Mouse (Mus musculus) liver, adult (tissue): ENCODE data around the gene Rab23.

Experiments used
- GATA4 ChIP-seq: IDR thresholded peaks from 2 replicates; pipeline ENCODE4 v1.6.1; 2014; ENCODE audit warnings: mild to moderate bottlenecking, low read length; ENCODE audit not compliant: insufficient replicate concordance

Rab23 gene

GRCm38 (mm10) chr1:33719733-33720225, at the start of gene Rab23:
Gene Rab23 (plus strand): TSS chr1:33719887.
- TF ChIP-seq GATA4, result no peak

DNA sequence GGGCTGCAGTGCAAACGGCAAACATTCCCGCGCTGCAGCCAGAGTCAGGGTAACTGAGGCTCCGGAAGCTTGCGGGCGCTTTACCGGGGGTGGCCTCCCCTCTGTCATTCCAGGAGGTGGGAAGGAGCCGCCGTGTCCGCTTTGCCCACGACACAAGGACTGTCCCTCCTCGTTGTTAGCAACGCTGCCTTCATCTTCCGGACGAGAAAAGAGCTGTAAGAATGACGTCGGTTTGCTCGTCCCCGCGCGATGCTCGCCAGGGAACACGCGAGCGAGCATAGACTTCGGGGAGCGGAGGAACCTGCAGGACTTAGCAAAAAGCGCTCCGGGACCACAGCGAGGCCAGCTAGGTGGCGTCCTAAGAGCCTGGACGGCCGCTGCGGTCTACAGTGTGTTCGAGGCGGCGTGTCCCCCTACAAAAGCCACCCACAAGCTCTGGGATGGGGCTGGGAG, 49.5 kb upstream of the Rab23 start:
- no peak for TF ChIP-seq GATA4

DNA sequence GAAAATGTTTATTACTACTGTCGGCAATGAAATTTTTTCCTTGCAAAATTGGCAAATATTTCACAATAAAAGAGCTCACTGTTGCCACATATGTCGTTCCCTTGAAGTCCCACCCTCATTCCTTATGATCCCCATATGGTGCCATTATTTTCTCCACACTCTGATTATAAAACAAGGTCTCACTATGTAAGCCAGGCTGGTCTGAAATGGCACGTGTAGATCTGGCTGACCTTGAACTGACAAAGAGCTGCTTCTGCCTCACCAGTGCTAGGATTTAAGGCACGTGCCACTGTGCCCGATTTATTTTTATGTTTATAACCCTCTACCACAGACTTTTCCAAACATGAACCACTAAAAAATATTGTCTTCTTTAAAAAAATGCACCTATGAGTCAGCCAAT, 48.2 kb upstream of the Rab23 start:
- TF ChIP-seq GATA4, result no peak

GRCm38 (mm10) chr1:33672083-33672482, 47.6 kb upstream of the Rab23 start:
- no peak for TF ChIP-seq GATA4

DNA sequence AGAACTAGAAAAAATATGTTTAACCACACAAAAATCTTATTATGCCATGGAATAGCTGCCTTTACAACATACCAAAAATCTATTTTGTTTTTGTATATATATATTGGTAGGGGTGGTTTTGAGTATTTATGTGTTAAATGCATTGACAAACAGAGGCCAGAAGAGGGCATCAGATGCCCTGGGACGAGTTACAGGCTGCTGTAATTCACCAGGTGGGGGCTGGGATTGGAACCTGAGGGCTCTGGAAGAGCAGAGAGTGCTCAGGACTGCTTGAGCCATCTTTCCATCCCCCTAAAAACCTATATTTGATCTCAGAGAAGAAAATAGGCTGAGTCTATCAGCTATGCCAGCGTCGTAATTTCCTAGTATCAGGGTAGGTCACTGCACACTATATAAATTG, 47.2 kb upstream of the Rab23 start:
- no peak for TF ChIP-seq GATA4

DNA sequence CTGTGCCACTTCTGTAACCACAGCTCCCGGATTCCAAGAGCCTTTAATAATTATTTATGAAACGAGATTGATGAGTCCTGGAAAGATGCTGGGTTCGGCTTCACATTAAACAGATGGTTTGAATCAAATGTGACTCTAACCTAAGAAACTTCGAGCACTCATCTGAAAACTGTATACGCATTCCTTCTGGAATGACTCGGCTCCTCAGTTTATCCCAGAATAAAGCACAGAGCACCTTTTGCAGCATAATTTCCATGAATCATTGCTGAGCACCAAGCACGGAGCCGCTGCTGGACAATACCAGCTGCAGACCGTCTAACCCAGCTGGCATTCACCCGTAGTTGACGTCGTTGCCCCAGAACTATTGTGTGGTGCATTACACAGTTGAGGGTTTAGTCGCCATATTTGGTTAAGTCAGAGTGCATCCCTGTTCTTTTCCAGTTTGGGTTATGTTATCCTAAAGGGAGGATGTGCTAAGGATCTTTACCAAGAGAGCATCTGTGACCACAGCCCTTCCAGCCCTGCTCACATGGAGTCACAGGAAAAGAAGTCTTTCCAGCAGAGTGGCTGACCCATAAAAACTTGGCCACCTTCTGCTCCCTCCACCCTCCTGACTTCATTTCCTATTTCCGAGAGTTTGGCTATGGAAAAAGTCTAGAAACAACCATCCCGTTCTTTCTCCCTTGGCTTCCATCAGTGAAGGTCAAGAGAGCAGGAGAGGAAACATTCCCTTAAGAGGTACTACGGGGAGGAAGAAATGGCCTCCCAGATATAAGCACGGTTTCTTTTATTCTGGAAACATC, 46.3 kb upstream of the Rab23 start:
- TF ChIP-seq GATA4, result no peak

DNA sequence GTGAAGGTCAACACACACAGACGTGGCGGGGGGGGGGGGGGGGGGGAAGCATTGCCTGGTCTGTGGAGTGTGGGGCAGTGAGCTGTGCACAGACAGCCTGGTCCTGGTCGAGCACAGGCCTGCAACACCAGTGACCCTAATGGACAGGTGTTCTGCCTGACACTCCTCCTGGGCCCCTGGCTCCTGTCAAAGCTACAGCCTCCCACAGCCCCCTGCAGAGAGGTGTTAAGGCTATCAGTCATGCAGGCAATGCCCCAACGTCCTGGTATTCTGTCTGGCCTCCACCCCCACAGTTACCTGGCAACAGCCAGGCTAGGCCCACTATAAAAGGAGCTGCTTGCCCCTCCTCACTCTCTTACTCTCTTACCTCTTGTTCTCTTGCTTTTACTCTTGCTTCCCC, 39.3 kb upstream of the Rab23 start:
- no peak for TF ChIP-seq GATA4

DNA sequence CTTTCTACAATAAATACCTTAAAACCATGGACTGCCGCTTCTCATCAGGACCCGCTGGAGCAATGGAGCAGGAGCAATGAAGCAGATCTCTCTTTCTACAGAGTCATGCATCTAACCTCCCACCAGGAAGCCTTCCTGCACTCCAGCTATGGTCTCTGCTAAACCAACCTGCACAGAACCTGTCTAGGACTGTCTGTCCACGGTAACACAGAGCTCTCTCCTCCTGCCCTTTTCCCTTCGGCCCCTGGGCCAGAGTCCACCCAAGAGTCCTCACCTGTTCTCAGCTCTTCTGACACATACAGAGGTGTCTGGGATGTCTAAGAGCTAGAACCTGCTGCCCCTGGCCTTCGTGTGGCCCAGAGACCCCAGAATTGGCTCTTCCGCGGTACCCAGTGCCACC, 38.8 kb upstream of the Rab23 start:
- no peak for TF ChIP-seq GATA4

- TF ChIP-seq GATA4, result no peak
Measured at GRCm38 (mm10) chr1:33684459-33684858, 35.2 kb upstream of the Rab23 start.

DNA sequence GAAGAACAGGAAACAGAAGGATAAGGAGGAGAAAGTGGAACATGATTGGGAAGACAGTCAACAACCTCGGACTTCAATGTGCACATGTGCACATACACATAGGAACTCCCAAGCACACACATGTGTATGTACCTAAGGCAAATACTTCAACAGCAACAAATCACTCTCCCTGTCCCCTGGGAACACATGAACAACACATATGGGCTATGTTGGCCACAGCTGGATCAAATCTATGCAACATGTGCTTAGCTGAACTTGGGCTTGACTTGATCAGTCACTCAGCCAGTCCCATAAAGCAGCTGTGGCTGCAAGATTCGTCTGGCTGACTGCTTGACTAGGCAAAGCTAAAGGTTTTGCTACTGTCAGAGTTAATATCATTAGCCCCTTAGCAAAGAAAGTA, 30.9 kb upstream of the Rab23 start:
- no peak for TF ChIP-seq GATA4

DNA sequence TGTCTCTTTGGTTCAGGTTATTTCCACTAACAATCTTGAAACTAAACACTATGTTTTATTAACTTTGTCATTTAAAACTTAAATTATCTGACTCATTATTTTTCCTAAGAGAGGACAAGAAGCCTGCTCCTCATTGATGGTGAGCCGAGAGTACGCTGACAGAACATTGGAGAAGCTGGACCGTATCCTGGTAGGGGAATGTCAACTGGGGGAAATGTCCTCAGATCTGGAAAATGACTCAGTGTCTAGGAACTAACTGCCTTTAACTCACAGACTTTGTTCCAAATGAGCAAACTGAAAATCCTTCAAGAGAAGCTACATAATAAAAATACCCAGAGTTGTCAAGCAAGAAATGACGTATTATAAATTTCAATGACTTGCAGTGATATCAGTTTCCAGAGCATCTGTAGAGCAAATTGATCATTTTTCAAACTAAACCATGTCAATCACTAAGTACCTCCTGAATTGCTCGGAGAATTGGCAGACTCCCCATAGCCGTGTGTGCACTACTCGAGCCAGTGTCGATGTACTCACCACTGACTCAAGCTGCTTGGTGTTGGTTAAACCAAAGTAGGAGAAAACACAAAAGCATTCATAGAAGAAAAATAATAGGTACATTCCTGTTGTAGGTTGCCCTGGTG, 30.1 kb upstream of the Rab23 start:
- no peak for TF ChIP-seq GATA4

GRCm38 (mm10) chr1:33690087-33690448, 29.6 kb upstream of the Rab23 start:
- no peak for TF ChIP-seq GATA4

GRCm38 (mm10) chr1:33693893-33694292, 25.8 kb upstream of the Rab23 start:
- TF ChIP-seq GATA4, result no peak

GRCm38 (mm10) chr1:33696016-33696415, 23.7 kb upstream of the Rab23 start:
- TF ChIP-seq GATA4, result no peak

GRCm38 (mm10) chr1:33701244-33701643, 18.4 kb upstream of the Rab23 start:
- no peak for TF ChIP-seq GATA4

DNA sequence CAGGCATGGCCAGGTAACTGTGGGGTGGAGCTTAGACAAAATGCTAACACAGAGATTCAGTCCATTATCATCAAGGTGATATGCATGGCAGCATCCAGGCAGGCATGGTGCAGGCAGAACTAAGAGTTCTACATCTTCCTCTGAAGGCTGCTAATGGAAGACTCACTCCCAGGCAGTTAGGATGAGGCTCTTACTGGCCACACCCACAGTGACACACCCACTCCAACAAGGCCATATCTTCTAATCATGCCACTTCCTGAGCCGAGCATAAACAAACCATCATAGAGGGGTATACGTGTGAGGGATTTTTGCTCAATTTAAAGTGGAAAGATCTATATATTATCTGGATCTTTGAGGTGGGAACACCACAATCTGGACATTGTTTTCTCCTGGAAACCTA, 10.1 kb upstream of the Rab23 start:
- TF ChIP-seq GATA4, result no peak
